Mouse (Mus musculus): Measurements from ENCODE around the gene Hoxd11. TPM values are rescaled to one million over a fixed set of nuclear protein-coding genes. Genes with fewer than 3 reads are reported as not detected.
A peak's percentile ranks its signal among the peaks of the same experiment; 100 is the strongest.

The Hoxd11 gene
- polyA plus RNA-seq (2015; fragmentation: Nextera tagmentation; extraction: Ambion mirVana), result 19.7 and 23.8 TPM in 2 replicates

GRCm38 (mm10) chr2:74678891-74679595 lies at the start of gene Hoxd11:
Gene Hoxd11, plus strand, starts transcription at chr2:74679557.
- Histone ChIP-seq H3K27ac (peak within 1 kb of the TSS; percentile 96), H3K4me1 (replicated peaks; ENCODE audit: insufficient read depth, low read length) (peaks cover 13% of the 10 kb centered on the region), H3K36me3 (ENCODE audit: insufficient read depth, low read length) (no peaks in the 10 kb centered on the region), H3K27me3 (ENCODE audit: insufficient read depth, low read length) (peaks cover 7% of the 10 kb centered on the region), H3K4me2 (ENCODE audit: low read length) (peak within 1 kb of the TSS; percentile 76), H3K4me3 (replicated peaks; ENCODE audit: low read depth, low read length) (peak within 1 kb of the TSS; percentile 82), H3K9me3 (replicated peaks; ENCODE audit: low read length) (no peaks in the 10 kb centered on the region), H3K9ac (ENCODE audit: low read depth, low read length) (peak within 1 kb of the TSS; percentile 98)
- no peak for TF ChIP-seq CTCF (IDR thresholded peaks at IDR 0.05; ENCODE audit: low read depth)
- 4% methylated on average over 15 of the region's 15 CpGs for WGBS
- ATAC-seq (replicated peaks; ENCODE audit: low FRiP score, low read depth) (no peak), DNase-seq (ENCODE audit: low spot score) (peak; percentile 88)

GRCm38 (mm10) chr2:74635412-74635811 lies 43.9 kb upstream of the Hoxd11 start:
- TF ChIP-seq CTCF (IDR thresholded peaks at IDR 0.05; ENCODE audit: low read depth), result no peak
- 72% methylated on average over 4 of the region's 4 CpGs for WGBS
- ATAC-seq (replicated peaks; ENCODE audit: low FRiP score, low read depth), result no peak

GRCm38 (mm10) chr2:74642431-74642830 lies 36.9 kb upstream of the Hoxd11 start:
- Histone ChIP-seq H3K9ac (ENCODE audit: low read depth, low read length) (no peak overlapping the region), H3K4me1 (replicated peaks; ENCODE audit: insufficient read depth, low read length) (no peaks in the 10 kb centered on the region), H3K36me3 (ENCODE audit: insufficient read depth, low read length) (no peaks in the 10 kb centered on the region), H3K4me3 (replicated peaks; ENCODE audit: low read depth, low read length) (no peak overlapping the region), H3K9me3 (replicated peaks; ENCODE audit: low read length) (no peaks in the 10 kb centered on the region), H3K27ac (no peak overlapping the region), H3K4me2 (ENCODE audit: low read length) (no peak overlapping the region), H3K27me3 (ENCODE audit: insufficient read depth, low read length) (peaks cover 22% of the 10 kb centered on the region)
- DNase-seq (ENCODE audit: low spot score) (no peak), ATAC-seq (replicated peaks; ENCODE audit: low FRiP score, low read depth) (no peak)
- 27% methylated on average over 5 of the region's 5 CpGs for WGBS
- no peak for TF ChIP-seq CTCF (IDR thresholded peaks at IDR 0.05; ENCODE audit: low read depth)

More at GRCm38 (mm10) chr2:74635412-74635811, 43.9 kb upstream of the Hoxd11 start:
- Histone ChIP-seq H3K4me1 (replicated peaks; ENCODE audit: insufficient read depth, low read length) (no peaks in the 10 kb centered on the region), H3K4me2 (ENCODE audit: low read length) (no peak overlapping the region), H3K9me3 (replicated peaks; ENCODE audit: low read length) (no peaks in the 10 kb centered on the region), H3K27ac (no peak overlapping the region), H3K27me3 (ENCODE audit: insufficient read depth, low read length) (no peaks in the 10 kb centered on the region), H3K9ac (ENCODE audit: low read depth, low read length) (no peak overlapping the region), H3K36me3 (ENCODE audit: insufficient read depth, low read length) (no peaks in the 10 kb centered on the region), H3K4me3 (replicated peaks; ENCODE audit: low read depth, low read length) (no peak overlapping the region)
- DNase-seq (ENCODE audit: low spot score), result no peak

GRCm38 (mm10) chr2:74645631-74646030 lies 33.7 kb upstream of the Hoxd11 start:
- TF ChIP-seq CTCF (IDR thresholded peaks at IDR 0.05; ENCODE audit: low read depth), result no peak

GRCm38 (mm10) chr2:74647082-74647864 lies 32.1 kb upstream of the Hoxd11 start:
- Histone ChIP-seq H3K4me3 (replicated peaks; ENCODE audit: low read depth, low read length) (no peak overlapping the region), H3K27me3 (ENCODE audit: insufficient read depth, low read length) (peaks cover 68% of the 10 kb centered on the region), H3K9ac (ENCODE audit: low read depth, low read length) (no peak overlapping the region), H3K9me3 (replicated peaks; ENCODE audit: low read length) (no peaks in the 10 kb centered on the region), H3K4me2 (ENCODE audit: low read length) (no peak overlapping the region), H3K27ac (no peak overlapping the region), H3K4me1 (replicated peaks; ENCODE audit: insufficient read depth, low read length) (0 out of 2 replicates have a peak, but pooled peaks cover 3% of the 10 kb centered on the region), H3K36me3 (ENCODE audit: insufficient read depth, low read length) (no peaks in the 10 kb centered on the region)
- peak; percentile 65; the same call in 1 of the 2 replicates for ATAC-seq (replicated peaks; ENCODE audit: low FRiP score, low read depth)
- 16% methylated on average over 7 of the region's 7 CpGs for WGBS
- peak; percentile 83 for DNase-seq (ENCODE audit: low spot score)
- TF ChIP-seq CTCF (IDR thresholded peaks at IDR 0.05; ENCODE audit: low read depth), result no peak

More at GRCm38 (mm10) chr2:74645631-74646030, 33.7 kb upstream of the Hoxd11 start:
- no peak overlapping the region for H3K4me2 ChIP-seq (ENCODE audit: low read length)
- no peaks in the 10 kb centered on the region for H3K9me3 ChIP-seq (replicated peaks; ENCODE audit: low read length)
- peaks cover 52% of the 10 kb centered on the region for H3K27me3 ChIP-seq (ENCODE audit: insufficient read depth, low read length)
- 0 out of 2 replicates have a peak, but pooled peaks cover 3% of the 10 kb centered on the region for H3K4me1 ChIP-seq (replicated peaks; ENCODE audit: insufficient read depth, low read length)
- DNase-seq (ENCODE audit: low spot score) (no peak), ATAC-seq (replicated peaks; ENCODE audit: low FRiP score, low read depth) (no peak)
- H3K4me3 ChIP-seq (replicated peaks; ENCODE audit: low read depth, low read length), result no peak overlapping the region
- H3K9ac ChIP-seq (ENCODE audit: low read depth, low read length), result no peak overlapping the region
- no peak overlapping the region for H3K27ac ChIP-seq
- no peaks in the 10 kb centered on the region for H3K36me3 ChIP-seq (ENCODE audit: insufficient read depth, low read length)
- 86% methylated on average over 3 of the region's 3 CpGs for WGBS

GRCm38 (mm10) chr2:74652996-74653340 lies 26.4 kb upstream of the Hoxd11 start:
- Histone ChIP-seq H3K9me3 (replicated peaks; ENCODE audit: low read length) (no peaks in the 10 kb centered on the region), H3K36me3 (ENCODE audit: insufficient read depth, low read length) (no peaks in the 10 kb centered on the region), H3K27me3 (ENCODE audit: insufficient read depth, low read length) (peaks cover 84% of the 10 kb centered on the region), H3K4me3 (replicated peaks; ENCODE audit: low read depth, low read length) (no peak overlapping the region), H3K4me2 (ENCODE audit: low read length) (no peak overlapping the region), H3K4me1 (replicated peaks; ENCODE audit: insufficient read depth, low read length) (peaks cover 7% of the 10 kb centered on the region; the same call in 1 of the 2 replicates), H3K27ac (no peak overlapping the region), H3K9ac (ENCODE audit: low read depth, low read length) (no peak overlapping the region)
- TF ChIP-seq CTCF (IDR thresholded peaks at IDR 0.05; ENCODE audit: low read depth), result no peak
- DNase-seq (ENCODE audit: low spot score) (peak; percentile 30), ATAC-seq (replicated peaks; ENCODE audit: low FRiP score, low read depth) (no peak)
- WGBS, result 36% methylated on average over 2 of the region's 2 CpGs

All from kidney, postnatal 0 days (tissue).